Mouse (Mus musculus): ENCODE results near the gene Myh6.
A peak's percentile ranks its signal among the peaks of the same experiment; 100 is the strongest.

Gene Myh6

GRCm38 (mm10) chr14:54932645-54933150 lies 34.0 kb downstream of the Myh6 start, which contains the start of gene Il25:
Il25 (plus strand) TSS chr14:54932695.
- DNase-seq (ENCODE audit: low read depth), result no peak

GRCm38 (mm10) chr14:54930431-54930830 lies 36.3 kb downstream of the Myh6 start:
- DNase-seq (ENCODE audit: low read depth), result no peak

GRCm38 (mm10) chr14:54929801-54930200 lies 36.9 kb downstream of the Myh6 start:
- no peak for DNase-seq (ENCODE audit: low read depth)

GRCm38 (mm10) chr14:54927296-54927695 lies 39.4 kb downstream of the Myh6 start:
- DNase-seq (ENCODE audit: low read depth), result no peak

- DNase-seq (ENCODE audit: low read depth), result no peak
These were observed 40.1 kb downstream of the Myh6 start for GRCm38 (mm10) chr14:54926401-54927158.

GRCm38 (mm10) chr14:54925349-54926342 lies 41.1 kb downstream of the Myh6 start, which contains the start of gene Efs:
Efs (minus strand) TSS chr14:54926126.
- DNase-seq (ENCODE audit: low read depth), result no peak

- DNase-seq (ENCODE audit: low read depth), result no peak
These were observed 41.9 kb downstream of the Myh6 start for GRCm38 (mm10) chr14:54924641-54925348.

GRCm38 (mm10) chr14:54920076-54920685 lies 46.5 kb downstream of the Myh6 start:
- no peak for DNase-seq (ENCODE audit: low read depth)

GRCm38 (mm10) chr14:54913343-54913742 lies 53.4 kb downstream of the Myh6 start:
- no peak for DNase-seq (ENCODE audit: low read depth)

- no peak for DNase-seq (ENCODE audit: low read depth)
These were observed 53.8 kb downstream of the Myh6 start, which contains the start of gene Slc22a17 for GRCm38 (mm10) chr14:54912886-54913285. Slc22a17 (minus strand) TSS chr14:54913132.

GRCm38 (mm10) chr14:54912109-54912850 lies 54.4 kb downstream of the Myh6 start:
- no peak for DNase-seq (ENCODE audit: low read depth)

- no peak for DNase-seq (ENCODE audit: low read depth)
These were observed 58.0 kb downstream of the Myh6 start for GRCm38 (mm10) chr14:54908682-54909081.

- no peak for DNase-seq (ENCODE audit: low read depth)
These were observed 63.1 kb downstream of the Myh6 start for GRCm38 (mm10) chr14:54903641-54904040.

- peak; percentile 52 for DNase-seq (ENCODE audit: low read depth)
These were observed 66.3 kb downstream of the Myh6 start for GRCm38 (mm10) chr14:54900383-54900782.

GRCm38 (mm10) chr14:54897445-54897844 lies 69.3 kb downstream of the Myh6 start:
- DNase-seq (ENCODE audit: low read depth), result no peak

- no peak for DNase-seq (ENCODE audit: low read depth)
These were observed 72.2 kb downstream of the Myh6 start for GRCm38 (mm10) chr14:54894296-54895151.

GRCm38 (mm10) chr14:54893651-54894181 lies 73.0 kb downstream of the Myh6 start:
- peak; percentile 100 for DNase-seq (ENCODE audit: low read depth)

GRCm38 (mm10) chr14:54892200-54892599 lies 74.5 kb downstream of the Myh6 start, which contains the start of gene Pabpn1:
Pabpn1 (plus strand) TSS chr14:54892500.
- no peak for DNase-seq (ENCODE audit: low read depth)
